Mouse (Mus musculus) gastrocnemius, postnatal 36 days (tissue): ENCODE results near the gene Olfr1393. TPM values are rescaled to one million over a fixed set of nuclear protein-coding genes. Genes with fewer than 3 reads are reported as not detected.
A peak's percentile ranks its signal among the peaks of the same experiment; 100 is the strongest.

Experiments
- DNase-seq, 2 experiments: peaks; one replicate each; pipeline ENCODE4 v3.0.0; 2022
- intact Hi-C: fragments of 180-260 bp; cut with DNase I; formaldehyde crosslinking; loops from one replicate; pipeline ENCODE4 v1.15.1; 2025
- long read RNA-seq, 2 experiments: library from polyadenylated mRNA; stranded (forward); transcript quantifications; one replicate each; pipeline ENCODE4 v2.0.0; 2021
- total RNA-seq, 2 experiments: library from RNA; stranded (reverse); gene quantifications; 2 replicates each; pipeline ENCODE4 v1.2.3; 2021

Gene Olfr1393
- not detected for total RNA-seq
- long read RNA-seq, experiment 1: 0 reads
- long read RNA-seq, experiment 2: 0 reads

GRCm38 (mm10) chr11:49278222-49278621 is at the start of gene Olfr1393:
Gene Olfr1393 (plus strand): TSS chr11:49278304.
- intact Hi-C loops: no loop called here
- DNase-seq: no peak

DNA sequence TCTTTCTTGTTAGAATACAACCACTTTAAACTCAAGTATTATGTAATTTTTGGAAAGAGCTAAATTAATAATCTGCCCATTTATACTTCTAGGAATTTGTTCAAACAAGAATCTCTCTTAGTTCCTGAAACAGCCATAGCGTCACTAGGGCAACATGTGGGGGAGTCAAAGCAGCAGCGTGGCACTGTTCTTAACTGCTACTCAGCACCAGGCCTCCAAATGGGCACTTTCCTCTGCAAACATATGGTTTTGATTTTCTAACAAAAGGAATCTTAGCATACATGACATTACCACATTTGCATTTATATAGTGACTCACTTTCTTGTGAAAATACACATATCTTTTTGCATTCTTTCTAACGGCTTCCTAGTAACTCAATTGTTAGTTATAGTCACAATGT is 45.3 kb upstream of the Olfr1393 start:
- DNase-seq: no peak
- intact Hi-C loops: no loop called here

- intact Hi-C loops: no loop called here
- no peak for DNase-seq
Measured at GRCm38 (mm10) chr11:49235459-49236207, 42.5 kb upstream of the Olfr1393 start.

- DNase-seq: no peak
- intact Hi-C loops: no loop called here
Measured at GRCm38 (mm10) chr11:49236891-49237290, 41.2 kb upstream of the Olfr1393 start.

GRCm38 (mm10) chr11:49237532-49237931 is 40.6 kb upstream of the Olfr1393 start:
- intact Hi-C loops: no loop called here
- DNase-seq: no peak

DNA sequence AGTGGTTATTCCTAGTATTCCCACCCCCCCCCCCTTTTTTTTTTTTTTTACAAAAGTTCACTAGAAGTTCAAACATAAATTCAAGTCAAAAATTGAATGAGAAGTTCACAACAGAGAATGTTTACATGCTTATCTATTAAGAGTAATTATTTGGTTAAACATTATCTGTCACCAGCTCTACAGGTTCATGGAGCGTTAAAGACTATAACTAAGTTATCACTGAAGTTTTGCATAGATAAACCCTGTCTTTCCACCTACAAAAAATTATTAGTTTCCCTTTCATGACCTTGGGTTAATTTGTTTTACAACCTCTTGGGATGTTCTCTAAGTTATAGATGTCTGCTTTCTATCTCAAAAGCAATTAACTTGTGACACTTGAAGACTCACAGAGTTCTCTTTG is 37.8 kb upstream of the Olfr1393 start:
- intact Hi-C loops: loop anchor here (10.0 kb wide), 1 partner anchor 446 kb away; no protein-coding TSS in a partner anchor
- no peak for DNase-seq

DNA sequence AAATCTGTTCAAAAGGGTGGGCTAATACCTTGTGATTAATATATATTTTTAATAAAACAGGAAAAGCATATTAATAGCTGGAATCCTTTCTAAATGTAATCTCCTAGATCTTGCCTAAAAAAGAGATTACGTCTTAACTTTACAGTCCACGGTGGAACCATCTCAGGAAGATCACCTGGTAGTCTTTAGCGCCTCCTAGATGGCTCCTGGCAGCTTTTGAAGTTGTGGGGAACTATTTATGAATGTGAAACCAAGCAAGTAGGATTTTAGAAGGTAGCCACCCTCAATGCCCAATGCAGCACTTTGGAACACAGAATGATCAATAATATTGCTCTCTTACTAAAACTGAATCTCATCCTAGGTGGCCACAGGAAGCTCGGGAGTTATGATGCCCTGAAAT is 37.2 kb upstream of the Olfr1393 start:
- no peak for DNase-seq
- intact Hi-C loops: loop anchor here (10.0 kb wide), 1 partner anchor 446 kb away; no protein-coding TSS in a partner anchor

DNA sequence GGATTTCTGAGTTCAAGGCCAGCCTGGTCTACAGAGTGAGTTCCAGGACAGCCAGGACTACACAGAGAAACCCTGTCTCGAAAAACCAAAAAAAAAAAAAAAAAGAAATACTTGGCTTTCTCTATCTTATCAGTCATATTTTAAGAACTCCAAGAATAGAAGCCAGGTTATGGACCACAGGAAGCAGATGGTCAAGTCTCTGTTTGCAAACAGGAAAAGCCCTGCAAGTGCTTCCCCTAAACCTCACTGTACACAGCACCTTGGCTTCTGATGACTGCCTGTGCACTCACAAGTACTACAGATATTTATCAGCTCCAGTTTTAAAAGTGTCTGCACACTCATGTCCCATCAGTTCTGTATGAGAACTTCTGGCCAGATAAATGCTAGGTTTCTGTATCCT is 36.6 kb upstream of the Olfr1393 start:
- intact Hi-C loops: loop anchor here (10.0 kb wide), 1 partner anchor 447 kb away; no protein-coding TSS in a partner anchor

DNA sequence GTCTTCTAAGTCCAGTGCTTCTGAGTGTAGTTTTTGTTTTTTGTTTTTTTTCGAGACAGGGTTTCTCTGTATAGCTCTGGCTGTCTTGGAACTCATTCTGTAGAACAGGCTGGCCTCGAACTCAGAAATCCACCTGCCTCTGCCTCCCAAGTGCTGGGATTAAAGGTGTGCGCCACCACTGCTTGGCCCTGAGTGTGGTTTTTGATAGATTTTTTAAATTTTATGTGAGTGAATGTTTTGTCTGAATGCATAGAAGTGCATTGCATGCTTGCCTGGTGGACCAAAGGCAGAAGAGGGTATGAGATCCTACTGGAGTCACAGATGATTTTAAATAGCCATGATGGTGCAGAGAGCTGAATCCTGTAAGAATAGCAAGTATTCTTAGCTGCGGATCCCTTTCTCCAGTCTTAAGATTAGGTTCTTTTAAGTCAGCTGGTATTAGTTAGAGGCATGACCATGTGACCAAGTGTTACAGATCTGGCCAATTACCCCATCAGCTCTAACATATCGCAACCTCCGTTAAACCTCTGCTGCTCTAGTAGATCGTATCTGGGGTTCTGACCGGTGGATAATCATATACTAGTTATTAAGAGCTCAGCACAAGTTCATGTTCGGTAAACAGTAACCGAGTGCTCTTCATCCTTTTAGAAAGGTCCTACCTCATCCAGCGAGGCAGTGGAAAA is 35.0 kb upstream of the Olfr1393 start:
- intact Hi-C loops: loop anchor here (10.0 kb wide), 1 partner anchor 448 kb away; no protein-coding TSS in a partner anchor
- DNase-seq: no peak

More for the DNA sequence above, 36.6 kb upstream of the Olfr1393 start:
- DNase-seq: no peak

GRCm38 (mm10) chr11:49243727-49244594 is 34.1 kb upstream of the Olfr1393 start, which contains the start of gene Mgat1:
Gene Mgat1 (plus strand): TSS chr11:49244191.
- intact Hi-C loops: loop anchor here (10.0 kb wide), 1 partner anchor 449 kb away; no protein-coding TSS in a partner anchor
- DNase-seq: peak; percentile 87 to 91

GRCm38 (mm10) chr11:49244595-49244930 is 33.5 kb upstream of the Olfr1393 start:
- DNase-seq: no peak
- intact Hi-C loops: loop anchor here (10.0 kb wide), 1 partner anchor 450 kb away; no protein-coding TSS in a partner anchor

DNA sequence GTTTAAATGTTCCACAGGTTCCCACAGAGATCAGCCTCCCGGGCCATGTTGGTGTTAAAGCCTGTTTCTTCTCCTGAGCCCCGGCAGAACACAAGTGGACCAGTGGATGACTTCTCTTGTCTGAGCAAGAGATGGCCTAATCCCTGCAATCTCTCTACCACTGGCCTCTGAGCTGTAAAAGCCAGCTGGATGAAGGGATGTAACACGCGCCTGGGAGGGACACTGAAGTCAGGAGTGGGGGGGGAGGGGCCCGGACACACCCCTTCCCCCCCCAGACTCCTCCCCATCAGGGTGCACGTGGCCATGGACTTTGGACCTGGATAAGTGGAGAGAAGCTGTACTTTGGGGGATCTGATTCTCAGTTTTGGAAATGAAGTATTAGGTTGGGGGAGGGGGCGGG is 32.9 kb upstream of the Olfr1393 start:
- intact Hi-C loops: loop anchor here (10.0 kb wide), 1 partner anchor 450 kb away; no protein-coding TSS in a partner anchor
- DNase-seq: no peak

- intact Hi-C loops: loop anchor here (10.0 kb wide), 1 partner anchor 451 kb away; no protein-coding TSS in a partner anchor
- DNase-seq: no peak
Measured at GRCm38 (mm10) chr11:49245634-49246415, 32.3 kb upstream of the Olfr1393 start.

DNA sequence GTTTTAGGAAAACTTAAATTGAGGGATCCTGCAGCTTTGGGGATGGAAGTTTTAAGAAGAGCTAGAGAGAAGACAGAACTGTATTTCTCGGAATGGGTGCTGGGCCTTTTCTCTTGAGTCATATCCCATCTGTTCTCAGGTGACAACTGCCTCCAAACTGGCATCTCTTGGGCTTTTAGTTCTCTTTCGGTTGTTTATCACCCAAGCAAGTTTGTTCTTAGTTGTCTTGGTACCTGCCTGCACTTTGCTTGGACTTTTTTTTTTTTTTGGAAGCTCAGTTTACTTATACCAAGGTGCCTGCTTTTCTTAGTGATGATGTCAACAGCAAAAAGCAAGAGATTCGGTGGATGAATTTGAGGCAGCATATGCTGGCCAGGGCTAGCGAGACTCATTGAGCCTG is 31.6 kb upstream of the Olfr1393 start:
- intact Hi-C loops: loop anchor here (10.0 kb wide), 1 partner anchor 452 kb away; no protein-coding TSS in a partner anchor
- no peak for DNase-seq

GRCm38 (mm10) chr11:49247255-49247654 is 30.8 kb upstream of the Olfr1393 start:
- intact Hi-C loops: loop anchor here (10.0 kb wide), 1 partner anchor 452 kb away; no protein-coding TSS in a partner anchor
- DNase-seq: no peak

DNA sequence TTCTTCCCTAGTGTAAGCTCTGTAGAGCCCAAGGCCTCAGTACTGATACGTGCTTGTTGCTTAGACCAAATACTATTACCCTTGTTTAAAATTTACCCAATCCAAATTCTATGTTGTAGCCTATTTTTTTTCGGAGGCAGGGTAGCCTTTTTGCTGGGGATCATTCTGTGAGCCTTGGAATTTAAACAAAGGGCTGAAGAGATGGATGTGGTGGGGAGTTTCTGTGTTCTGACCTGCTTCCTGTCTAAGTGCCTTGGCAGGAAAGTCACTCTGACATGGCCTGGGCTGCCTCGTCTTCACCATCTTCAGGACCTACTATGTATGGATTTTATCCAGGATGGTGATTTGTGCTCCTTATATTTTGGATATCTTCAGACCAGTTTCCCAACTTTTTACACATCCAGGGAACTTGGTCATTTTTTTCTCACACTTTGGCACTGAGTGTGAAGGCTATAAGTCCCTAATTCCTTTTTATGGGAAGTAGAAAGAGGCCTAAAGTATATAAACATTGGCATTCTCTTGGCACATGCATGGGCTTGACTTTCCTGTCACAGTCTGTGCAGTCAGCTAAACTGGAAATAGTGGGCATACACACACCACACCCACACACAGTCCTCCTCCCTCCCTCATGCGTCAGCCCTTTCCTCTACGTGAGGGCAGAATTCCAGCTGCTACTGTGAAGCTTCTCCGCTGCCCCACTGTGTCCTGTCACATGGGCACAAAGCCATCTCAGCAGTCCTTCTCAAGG is 29.7 kb upstream of the Olfr1393 start:
- intact Hi-C loops: loop anchor here (10.0 kb wide), 1 partner anchor 454 kb away; no protein-coding TSS in a partner anchor
- no peak for DNase-seq

DNA sequence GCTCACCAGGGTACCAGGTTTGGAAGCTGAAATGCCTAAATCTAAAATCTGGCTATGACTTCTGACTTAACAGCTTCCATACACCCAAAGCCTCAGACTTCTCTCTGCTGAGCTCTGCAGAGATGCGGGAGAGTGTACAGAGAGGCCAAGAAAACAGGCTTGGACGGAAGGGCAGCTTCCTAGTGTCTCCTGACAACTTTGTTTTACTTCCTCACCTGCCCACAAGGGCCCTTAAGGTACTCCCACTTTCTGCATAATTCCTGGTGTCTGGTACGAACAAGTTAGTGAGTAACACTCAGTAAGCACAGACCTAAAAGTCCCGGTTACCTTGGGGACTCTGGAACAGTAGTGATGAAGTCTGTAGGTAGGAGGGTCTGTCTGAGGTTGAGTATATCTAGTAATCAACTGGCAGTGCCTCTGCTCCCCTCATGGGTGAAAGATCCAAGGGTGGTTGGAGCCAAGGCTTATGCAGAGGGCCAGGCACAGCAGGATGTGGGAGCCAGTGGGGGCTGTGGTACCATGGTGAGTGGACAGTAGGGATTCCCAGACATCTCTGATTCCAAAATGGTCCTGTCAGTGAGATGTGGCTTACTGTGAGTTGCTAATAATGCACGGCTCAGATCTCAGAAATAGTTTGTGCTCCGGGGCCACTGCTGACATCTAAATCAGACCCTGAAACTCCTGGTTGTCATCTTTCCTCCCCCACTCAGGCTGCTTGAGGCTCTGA is 29.0 kb upstream of the Olfr1393 start:
- intact Hi-C loops: loop anchor here (10.0 kb wide), 1 partner anchor 454 kb away; no protein-coding TSS in a partner anchor
- no peak for DNase-seq
